Comparison of ENCODE assay signal across 22 mouse cellular contexts in the genomic region with DNA sequence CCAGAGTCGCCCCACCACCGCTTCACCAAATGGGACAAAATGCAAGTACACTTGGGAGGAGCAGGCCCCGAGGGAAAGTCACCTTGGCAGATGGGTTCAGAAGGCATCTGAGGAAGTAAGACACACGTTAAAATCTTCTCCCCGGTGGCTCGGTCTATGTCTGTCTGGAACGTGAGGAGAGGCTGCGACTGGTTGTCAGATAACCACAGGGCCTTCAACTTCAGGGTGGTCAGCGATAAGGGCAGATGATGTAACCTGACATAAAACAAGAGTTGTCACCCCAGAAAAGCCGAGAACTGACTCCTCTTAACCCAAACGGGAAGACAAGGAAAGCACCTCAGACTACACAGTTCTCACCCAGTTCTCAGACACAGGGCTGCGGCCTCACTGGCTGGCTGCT.
DNase-seq lines count a peak whose midpoint lies in the region; ATAC-seq and TF ChIP-seq lines count a peak whose summit lies in the region.
"Had no signal": no experiment of that assay in that cellular context is flagged by ENCODE, and none has a peak within 500 bp of the region (broad histone marks: within the 10 kb centered on the region; RNA-seq: fewer than 3 reads in every experiment).

No protein-coding gene starts in this region.

- no peak overlapping the region for H3K4me3 ChIP-seq in hindbrain, embryonic 10.5 days
- H3K4me3 ChIP-seq in hindbrain, postnatal 0 days (ENCODE audit: low read length) = no peak overlapping the region
- H3K4me3 ChIP-seq in liver, embryonic 12.5 days = peak overlapping the region; percentile 43
- H3K4me3 ChIP-seq: embryonic facial prominence, embryonic 10.5 days; left cerebral cortex, adult 2 months; midbrain, embryonic 10.5 days had no signal

- H3K4me1 ChIP-seq in hindbrain, embryonic 10.5 days (replicated peaks) = peaks cover 11% of the 10 kb centered on the region
- 0 out of 2 replicates have a peak, but pooled peaks cover 2% of the 10 kb centered on the region for H3K4me1 ChIP-seq in hindbrain, postnatal 0 days (ENCODE audit: insufficient read depth, low read length)
- H3K4me1 ChIP-seq in liver, embryonic 12.5 days = peaks cover 37% of the 10 kb centered on the region

- no peak for ATAC-seq in hindbrain, postnatal 0 days
- peak; percentile 96 for ATAC-seq in liver, embryonic 12.5 days
- peak; percentile 90 for ATAC-seq in megakaryocyte progenitor cell, adult 5-6 weeks (replicated peaks; ENCODE audit: poor library complexity)
- ATAC-seq: activated CD4-positive, CD25-positive, alpha-beta regulatory T cell, adult 4 months; forebrain, embryonic 16.5 days; Patski had no signal

- no peak overlapping the region for H3K4me2 ChIP-seq in hindbrain, postnatal 0 days (ENCODE audit: low read depth, low read length)
- H3K4me2 ChIP-seq in liver, embryonic 12.5 days = peak overlapping the region; percentile 56

- TF ChIP-seq CTCF in hindbrain, postnatal 0 days (IDR thresholded peaks at IDR 0.05; ENCODE audit: low read depth) = no peak

- no peaks in the 10 kb centered on the region for H3K27me3 ChIP-seq in hindbrain, embryonic 10.5 days (ENCODE audit: insufficient read depth, poor library complexity, severe bottlenecking)
- no peaks in the 10 kb centered on the region for H3K27me3 ChIP-seq in hindbrain, postnatal 0 days (ENCODE audit: insufficient read depth, low read length)
- H3K27me3 ChIP-seq in liver, embryonic 12.5 days (replicated peaks) = no peaks in the 10 kb centered on the region
- H3K27me3 ChIP-seq: Patski had no signal

- H3K9ac ChIP-seq in hindbrain, postnatal 0 days (replicated peaks; ENCODE audit: low read length) = no peak overlapping the region
- H3K9ac ChIP-seq in liver, embryonic 12.5 days = peak overlapping the region; percentile 58

- peaks cover 33% of the 10 kb centered on the region for H3K36me3 ChIP-seq in hindbrain, embryonic 10.5 days
- H3K36me3 ChIP-seq in hindbrain, postnatal 0 days (ENCODE audit: insufficient read depth, low read length) = no peaks in the 10 kb centered on the region; the same call in 1 of the 2 replicates
- peaks cover 11% of the 10 kb centered on the region for H3K36me3 ChIP-seq in liver, embryonic 12.5 days

- no peak for DNase-seq in hindbrain, embryonic 10.5 days (ENCODE audit: low spot score)
- DNase-seq in hindbrain, postnatal 0 days (ENCODE audit: low spot score) = no peak
- peak; percentile 79 for DNase-seq in c-Kit-positive CD71-positive TER-119-positive erythroid progenitor cells, embryonic 14.5 days (ENCODE audit: low spot score)
- DNase-seq in adrenal gland, postnatal 36 days = no peak
- no peak for DNase-seq in B cell, adult 2 months
- no peak for DNase-seq in T-cell, adult 2 months (ENCODE audit: low spot score)
- DNase-seq: adrenal gland, postnatal 14 days; cerebellum, adult 8-10 months; kidney, adult 18-20 months; left cerebral cortex, postnatal 4 days; lung, postnatal 10 days; retina, postnatal 1 day; thymus, postnatal 14 days had no signal

- WGBS in hindbrain, embryonic 10.5 days = 84% methylated on average over 12 of the region's 12 CpGs
- 87% methylated on average over 12 of the region's 12 CpGs for WGBS in hindbrain, postnatal 0 days
- 27% methylated on average over 12 of the region's 12 CpGs for WGBS in liver, embryonic 12.5 days (ENCODE audit: insufficient replicate concordance)

- peak overlapping the region; percentile 62 for H3K27ac ChIP-seq in hindbrain, embryonic 10.5 days
- no peak overlapping the region for H3K27ac ChIP-seq in hindbrain, postnatal 0 days
- H3K27ac ChIP-seq in liver, embryonic 12.5 days = peak overlapping the region; percentile 83
- H3K27ac ChIP-seq: embryonic facial prominence, embryonic 10.5 days; kidney, postnatal 0 days; left cerebral cortex, adult 2 months; midbrain, embryonic 10.5 days had no signal

- H3K9me3 ChIP-seq in hindbrain, embryonic 10.5 days = no peaks in the 10 kb centered on the region
- no peaks in the 10 kb centered on the region for H3K9me3 ChIP-seq in hindbrain, postnatal 0 days (ENCODE audit: low read length)
- no peaks in the 10 kb centered on the region for H3K9me3 ChIP-seq in liver, embryonic 12.5 days (replicated peaks)
- H3K9me3 ChIP-seq: embryonic facial prominence, embryonic 10.5 days; midbrain, embryonic 10.5 days had no signal
